Mouse (Mus musculus) testis, adult 2 months (tissue): ENCODE results near the gene Atxn1. TPM values are rescaled to one million over a fixed set of nuclear protein-coding genes. Genes with fewer than 3 reads are reported as not detected.

ENCODE experiments used
- H3K27ac ChIP-seq: fragments of 200-500 bp; 2 replicates; pipeline ENCODE4 v1.5.1; 2012; ENCODE audit warnings: low read depth, low read length; ENCODE audit not compliant: control insufficient read depth, insufficient read depth
- H3K27me3 ChIP-seq: fragments of 200-500 bp; 2 replicates; pipeline ENCODE4 v1.6.1; 2012; ENCODE audit warnings: mild to moderate bottlenecking, low read length, moderate library complexity; ENCODE audit not compliant: control insufficient read depth, insufficient read depth
- H3K36me3 ChIP-seq: fragments of 200-500 bp; 2 replicates; pipeline ENCODE4 v1.6.1; 2012; ENCODE audit warnings: mild to moderate bottlenecking, low read length; ENCODE audit not compliant: control insufficient read depth, insufficient read depth
- H3K4me1 ChIP-seq: fragments of 200-500 bp; 2 replicates; pipeline ENCODE4 v1.6.1; 2012; ENCODE audit warnings: low read length; ENCODE audit not compliant: control insufficient read depth, insufficient read depth
- H3K4me3 ChIP-seq: fragments of 200-500 bp; 2 replicates; pipeline ENCODE4 v1.5.1; 2012; ENCODE audit warnings: low read depth, mild to moderate bottlenecking, low read length, moderate library complexity, mixed read lengths; ENCODE audit not compliant: control insufficient read depth
- CTCF ChIP-seq: fragments of 200-500 bp; IDR thresholded peaks from 2 replicates; pipeline ENCODE4 v1.5.1; 2012; ENCODE audit warnings: low read depth, mild to moderate bottlenecking, inconsistent platforms, low read length, moderate library complexity; ENCODE audit not compliant: control insufficient read depth, insufficient read depth, insufficient replicate concordance
- POLR2A ChIP-seq: fragments of 200-500 bp; IDR thresholded peaks from 2 replicates; pipeline ENCODE4 v1.6.1; 2012; ENCODE audit warnings: low read depth, mild to moderate bottlenecking, inconsistent platforms, low read length, moderate library complexity; ENCODE audit not compliant: control insufficient read depth
- polyA plus RNA-seq: library from polyadenylated mRNA; depleted of rRNA; stranded (reverse); fragments of >200 nt; gene quantifications from 2 replicates; pipeline ENCODE4 v1.2.3, GENCODE M21; 2012

Atxn1 gene
- polyA plus RNA-seq, 1 experiment = 3.2 TPM

GRCm38 (mm10) chr13:45880543-45880845, 84.3 kb downstream of the Atxn1 start:
- H3K4me1 ChIP-seq = no peaks in the 10 kb centered on the region

DNA sequence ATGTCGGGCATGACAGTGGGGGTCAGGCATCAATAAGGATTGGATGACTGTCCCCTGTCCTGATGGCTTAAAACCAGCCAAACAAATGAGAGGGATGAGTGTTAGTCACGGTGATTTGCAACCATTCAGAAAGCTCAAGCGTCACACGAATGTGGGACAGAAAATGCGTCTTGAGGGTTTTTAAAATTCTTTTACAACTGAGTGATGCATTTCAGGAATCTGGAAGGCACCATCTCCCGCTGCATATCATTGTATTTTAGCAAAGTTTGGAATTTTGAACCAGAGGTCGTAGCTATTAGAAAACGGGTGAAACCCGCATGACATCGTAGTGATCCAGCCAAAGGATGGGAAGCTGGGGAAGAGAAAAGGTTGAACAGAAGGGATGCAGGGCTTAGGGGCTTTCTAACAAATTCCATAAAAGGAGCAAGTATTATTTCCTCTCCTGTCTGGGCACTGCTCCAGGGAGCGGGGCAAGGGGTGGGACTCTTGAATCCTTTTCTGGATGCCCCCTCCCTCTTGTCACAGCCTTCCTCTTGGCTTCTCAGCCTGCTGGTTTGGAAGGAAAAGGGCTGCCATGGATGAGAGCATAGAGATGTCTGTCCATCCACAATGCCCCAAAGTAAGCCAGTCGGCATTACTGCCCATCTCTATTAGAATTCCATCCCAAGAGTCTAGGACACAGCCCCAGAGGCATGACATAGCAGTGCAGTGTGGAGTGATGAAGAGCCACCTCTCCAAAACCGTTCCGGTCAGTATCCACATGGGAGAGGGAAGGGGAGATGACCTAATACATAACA, 84.9 kb downstream of the Atxn1 start:
- no peaks in the 10 kb centered on the region for H3K36me3 ChIP-seq
- H3K27ac ChIP-seq = no peak overlapping the region
- no peaks in the 10 kb centered on the region for H3K4me1 ChIP-seq
- TF ChIP-seq POLR2A = no peak
- no peak for TF ChIP-seq CTCF
- H3K4me3 ChIP-seq = no peak overlapping the region
- H3K27me3 ChIP-seq = no peaks in the 10 kb centered on the region

More at GRCm38 (mm10) chr13:45880543-45880845, 84.3 kb downstream of the Atxn1 start:
- Histone ChIP-seq H3K4me3 (no peak overlapping the region), H3K36me3 (no peaks in the 10 kb centered on the region), H3K27me3 (no peaks in the 10 kb centered on the region), H3K27ac (no peak overlapping the region)
- TF ChIP-seq POLR2A (no peak), CTCF (no peak)

- H3K4me1 ChIP-seq = no peaks in the 10 kb centered on the region
- H3K4me3 ChIP-seq = no peak overlapping the region
- H3K36me3 ChIP-seq = no peaks in the 10 kb centered on the region
- H3K27me3 ChIP-seq = no peaks in the 10 kb centered on the region
- H3K27ac ChIP-seq = no peak overlapping the region
- TF ChIP-seq POLR2A = no peak
- TF ChIP-seq CTCF = no peak
Measured at GRCm38 (mm10) chr13:45876939-45877338, 87.9 kb downstream of the Atxn1 start.

- no peaks in the 10 kb centered on the region for H3K27me3 ChIP-seq
- TF ChIP-seq CTCF (no peak), POLR2A (no peak)
- H3K4me1 ChIP-seq = no peaks in the 10 kb centered on the region
- no peaks in the 10 kb centered on the region for H3K36me3 ChIP-seq
- H3K27ac ChIP-seq = no peak overlapping the region
- no peak overlapping the region for H3K4me3 ChIP-seq
Measured at GRCm38 (mm10) chr13:45876368-45876760, 88.4 kb downstream of the Atxn1 start.

DNA sequence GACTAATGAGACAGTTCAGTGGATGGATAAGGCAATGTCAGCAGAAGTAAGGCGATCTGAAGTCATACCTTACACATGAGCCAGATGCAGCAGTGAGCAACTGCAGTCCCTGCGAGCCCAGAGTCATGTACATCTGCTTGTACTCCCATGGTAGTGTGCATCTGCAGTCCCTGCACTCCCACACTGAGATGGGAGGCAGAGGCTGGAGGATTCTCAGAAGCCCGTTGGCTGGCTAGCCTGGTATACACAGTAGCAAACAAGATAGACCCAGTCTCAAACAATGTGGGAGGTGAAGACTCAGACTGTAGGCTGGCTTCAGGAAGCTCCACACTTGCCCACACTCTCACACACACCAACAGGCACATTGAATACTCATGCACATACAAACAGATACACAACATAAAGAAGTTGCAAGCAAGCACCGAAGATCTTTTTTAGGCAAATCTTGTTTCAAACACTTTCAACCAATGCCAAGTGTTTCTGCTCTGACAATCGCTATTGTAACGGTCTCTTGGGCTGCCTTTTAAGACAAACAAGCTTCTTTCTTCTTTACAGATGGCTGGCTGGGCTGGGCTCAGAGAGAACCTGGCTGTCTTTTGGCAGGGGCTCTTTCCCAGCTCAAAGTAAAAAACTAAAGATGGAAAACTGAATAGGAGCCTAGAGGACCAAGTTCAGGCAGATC, 89.0 kb downstream of the Atxn1 start:
- H3K4me3 ChIP-seq = no peak overlapping the region
- H3K4me1 ChIP-seq = no peaks in the 10 kb centered on the region
- H3K27ac ChIP-seq = no peak overlapping the region
- no peaks in the 10 kb centered on the region for H3K27me3 ChIP-seq
- TF ChIP-seq CTCF = no peak
- TF ChIP-seq POLR2A = no peak
- H3K36me3 ChIP-seq = no peaks in the 10 kb centered on the region

- no peak overlapping the region for H3K27ac ChIP-seq
- no peak for TF ChIP-seq POLR2A
- no peak for TF ChIP-seq CTCF
- H3K4me1 ChIP-seq = no peaks in the 10 kb centered on the region
- H3K27me3 ChIP-seq = no peaks in the 10 kb centered on the region
- H3K4me3 ChIP-seq = no peak overlapping the region
- no peaks in the 10 kb centered on the region for H3K36me3 ChIP-seq
Measured at GRCm38 (mm10) chr13:45874196-45874595, 90.6 kb downstream of the Atxn1 start.

DNA sequence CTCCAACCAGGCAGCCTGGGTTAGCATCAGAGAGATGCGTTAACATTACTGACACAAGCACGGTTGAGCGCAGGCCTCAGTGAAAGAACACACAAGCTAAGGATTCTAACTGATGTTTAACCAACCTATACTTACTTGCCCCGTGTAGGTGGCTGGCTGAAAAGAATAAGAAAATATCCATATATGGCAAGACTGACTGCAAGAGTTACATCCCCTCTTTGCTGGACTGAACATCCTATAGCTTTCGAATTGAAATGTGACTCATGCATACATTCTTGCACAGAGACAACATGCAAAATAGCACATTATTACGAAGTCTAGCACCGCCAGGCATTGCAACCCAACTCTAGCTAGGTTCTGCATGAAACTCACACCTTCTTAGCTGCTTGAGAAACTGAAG, 91.8 kb downstream of the Atxn1 start:
- no peaks in the 10 kb centered on the region for H3K4me1 ChIP-seq
- no peak overlapping the region for H3K27ac ChIP-seq
- TF ChIP-seq POLR2A (no peak), CTCF (no peak)
- H3K4me3 ChIP-seq = no peak overlapping the region
- no peaks in the 10 kb centered on the region for H3K36me3 ChIP-seq
- no peaks in the 10 kb centered on the region for H3K27me3 ChIP-seq
